Mouse (Mus musculus) ovary, postnatal 14 days (tissue): Measurements from ENCODE around the gene Get4.
A peak's percentile ranks its signal among the peaks of the same experiment; 100 is the strongest.

Experiments used
- DNase-seq: peaks from one replicate; pipeline ENCODE4 v3.0.0; 2022; ENCODE audit warnings: low spot score

The Get4 gene

DNA sequence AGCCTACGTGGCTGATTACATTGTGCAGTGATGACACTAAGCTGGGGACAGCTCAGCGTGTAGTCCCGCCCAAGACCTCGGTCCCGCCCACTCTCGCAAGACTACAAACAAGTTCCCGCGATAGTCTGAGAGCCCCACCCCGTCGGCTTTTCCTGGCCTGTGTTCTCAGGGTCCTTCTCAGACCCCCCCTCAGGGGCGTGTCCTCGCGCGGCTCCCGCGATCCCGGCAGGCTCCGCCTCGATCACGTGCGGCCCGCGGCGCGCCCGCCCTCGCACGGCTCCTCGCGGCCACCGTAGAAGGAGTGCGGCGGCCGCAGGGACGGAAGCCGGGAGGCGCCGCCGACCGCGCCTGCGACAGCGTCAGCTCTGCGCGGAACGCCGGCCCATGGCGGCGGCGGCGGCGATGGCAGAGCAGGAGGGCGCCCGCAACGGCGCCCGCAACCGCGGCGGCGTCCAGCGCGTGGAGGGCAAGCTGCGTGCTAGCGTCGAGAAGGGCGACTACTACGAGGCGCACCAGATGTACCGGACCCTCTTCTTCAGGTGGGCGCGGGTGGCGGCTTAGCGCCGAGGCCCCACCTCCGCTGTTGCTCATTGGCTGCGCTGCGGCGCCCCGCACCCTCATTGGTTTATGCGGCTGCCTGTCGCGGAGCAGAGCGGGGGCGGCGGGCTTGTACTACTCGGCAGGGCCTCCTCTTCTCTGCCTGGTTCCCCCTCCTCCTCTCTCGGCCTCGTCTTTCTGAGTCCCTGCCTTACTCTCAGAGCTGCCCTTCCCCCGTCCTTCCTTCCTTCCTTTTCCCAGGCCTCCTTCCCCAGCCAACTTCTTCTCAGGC is at the start of gene Get4:
Gene Get4 (plus strand): TSS at position 244 of the 829 bp plus-strand sequence.
- peak; percentile 96 for DNase-seq

DNA sequence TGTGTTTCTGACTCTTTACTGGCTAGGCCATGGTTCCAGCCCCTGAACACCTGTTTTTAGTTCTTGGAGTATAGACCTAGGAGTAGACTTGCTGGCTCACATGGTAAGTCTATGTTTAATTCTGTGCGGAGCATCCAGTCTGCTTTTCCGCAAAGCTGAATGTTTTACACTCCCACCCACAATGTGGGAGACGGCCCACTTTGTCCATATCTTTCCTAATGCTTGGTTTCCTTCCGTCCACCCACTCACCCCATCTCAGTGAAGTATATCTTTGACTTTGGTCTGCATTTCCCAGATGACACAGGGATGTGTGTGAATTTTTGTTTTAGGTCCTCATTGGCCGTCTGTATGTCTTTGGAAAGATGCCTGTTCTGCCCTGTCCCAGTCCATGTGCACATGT is 48.8 kb upstream of the Get4 start:
- no peak for DNase-seq

DNA sequence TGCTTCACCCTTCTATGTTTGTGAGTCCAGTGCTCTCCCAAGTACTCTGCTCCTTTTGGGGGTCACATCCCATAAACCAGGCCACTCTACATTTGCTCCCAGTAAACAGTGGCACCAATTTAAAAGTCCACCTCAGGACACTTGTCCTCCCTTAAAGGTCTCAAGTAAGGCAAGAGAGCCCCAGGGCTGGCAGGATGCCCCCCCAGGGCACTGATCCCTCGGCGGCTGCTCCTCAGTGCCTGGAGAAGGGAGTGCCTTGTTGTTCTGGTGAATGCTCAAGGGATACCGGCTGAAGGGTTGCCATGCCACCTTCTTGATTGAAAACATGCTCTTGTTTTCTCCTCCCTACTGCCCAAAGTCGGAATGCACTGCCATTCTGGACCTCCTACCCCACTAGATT is 46.0 kb upstream of the Get4 start:
- no peak for DNase-seq

DNA sequence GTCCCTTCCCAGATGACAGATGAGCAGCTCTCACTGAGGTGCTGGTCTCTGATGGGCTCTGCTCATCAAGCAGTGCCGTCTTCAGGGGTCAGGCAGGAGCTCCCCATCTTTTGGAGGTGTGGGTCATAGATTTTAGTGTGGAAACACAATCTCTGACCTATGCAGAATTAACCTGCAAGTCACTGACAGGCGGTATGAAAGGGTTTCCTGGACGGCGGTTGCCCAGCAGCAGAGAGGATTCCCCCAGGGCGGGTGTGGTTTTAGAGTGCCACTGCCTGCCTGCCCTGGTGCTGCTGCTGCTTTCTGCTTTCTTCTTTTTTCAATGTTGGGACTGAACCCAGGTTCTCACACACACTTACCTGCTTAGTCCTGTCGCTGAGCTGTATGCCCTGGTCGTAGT is 45.6 kb upstream of the Get4 start:
- DNase-seq, result no peak

DNA sequence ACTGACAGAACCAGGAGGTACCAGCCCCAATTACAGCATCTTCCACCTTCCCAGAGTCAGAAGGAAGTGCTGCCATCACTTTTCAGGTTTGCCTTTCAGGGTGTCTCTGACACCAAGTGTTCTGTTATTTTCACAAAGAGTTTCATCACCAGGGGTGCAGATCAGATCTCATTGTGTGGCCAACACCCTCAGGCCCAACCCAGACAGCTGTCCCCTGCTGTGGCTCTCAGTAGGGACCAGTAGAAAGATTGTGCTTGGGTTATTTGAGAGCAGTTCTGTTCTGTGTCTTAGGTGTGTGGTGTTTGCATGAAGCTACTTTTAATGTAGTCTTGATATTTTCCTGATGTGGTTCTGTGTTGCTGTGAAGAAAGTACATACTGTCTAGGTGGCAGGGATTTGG is 43.9 kb upstream of the Get4 start:
- DNase-seq, result no peak

DNA sequence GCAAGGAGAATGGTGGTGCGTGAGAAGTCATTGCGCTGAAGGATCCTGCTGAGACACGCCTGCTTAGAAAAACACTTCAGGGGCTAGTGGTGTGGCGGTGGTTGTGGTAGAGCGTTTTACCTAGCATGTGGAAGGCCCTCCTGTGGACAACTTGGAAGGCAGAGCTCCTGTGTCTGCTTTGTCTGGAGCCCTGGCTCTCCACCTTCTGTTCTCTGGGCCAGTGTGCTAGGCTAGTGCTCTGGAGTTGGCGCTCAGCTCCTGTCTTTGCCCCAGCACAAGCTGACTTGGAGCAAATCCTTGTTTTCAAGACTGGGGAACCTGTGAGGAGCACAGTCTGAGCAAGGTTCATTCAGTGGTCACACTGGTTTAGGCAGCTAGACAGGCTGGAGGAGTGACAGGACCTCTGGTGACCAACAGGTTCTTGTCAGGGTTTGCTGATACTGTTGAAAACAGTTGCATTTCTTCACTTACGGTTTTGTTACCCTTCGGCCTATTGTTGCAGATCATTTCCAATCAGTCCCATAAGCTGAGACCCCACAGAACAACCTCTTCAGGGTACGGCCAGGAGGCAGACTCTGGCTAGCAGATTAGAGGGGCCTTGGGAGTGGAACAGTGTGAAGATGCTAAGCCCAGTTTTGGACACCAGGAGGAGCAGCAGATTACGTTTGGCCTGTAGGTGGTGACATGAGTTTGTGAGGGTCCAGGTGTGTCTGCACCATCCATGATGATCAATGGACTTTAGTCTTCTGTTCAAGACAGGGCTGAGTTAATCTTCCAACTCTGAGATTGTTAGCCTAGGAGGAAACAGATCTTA is 43.0 kb upstream of the Get4 start:
- no peak for DNase-seq

DNA sequence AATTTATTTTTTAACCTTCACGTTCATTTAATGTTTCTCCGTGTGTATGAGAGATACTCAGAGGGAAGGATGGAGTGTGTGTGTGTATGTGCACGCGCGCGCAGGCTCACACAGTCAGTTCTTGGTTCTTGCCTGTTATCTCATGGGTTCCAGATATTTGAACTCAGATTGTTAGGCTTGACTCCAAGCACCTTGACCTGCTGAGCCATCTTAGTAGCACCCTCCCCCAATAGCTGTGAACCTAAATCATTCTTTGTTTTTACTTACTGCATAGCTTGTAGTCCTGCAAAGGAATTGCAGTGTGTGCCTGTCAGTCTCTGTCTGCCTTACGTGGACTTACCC is 42.5 kb upstream of the Get4 start:
- DNase-seq, result no peak

DNA sequence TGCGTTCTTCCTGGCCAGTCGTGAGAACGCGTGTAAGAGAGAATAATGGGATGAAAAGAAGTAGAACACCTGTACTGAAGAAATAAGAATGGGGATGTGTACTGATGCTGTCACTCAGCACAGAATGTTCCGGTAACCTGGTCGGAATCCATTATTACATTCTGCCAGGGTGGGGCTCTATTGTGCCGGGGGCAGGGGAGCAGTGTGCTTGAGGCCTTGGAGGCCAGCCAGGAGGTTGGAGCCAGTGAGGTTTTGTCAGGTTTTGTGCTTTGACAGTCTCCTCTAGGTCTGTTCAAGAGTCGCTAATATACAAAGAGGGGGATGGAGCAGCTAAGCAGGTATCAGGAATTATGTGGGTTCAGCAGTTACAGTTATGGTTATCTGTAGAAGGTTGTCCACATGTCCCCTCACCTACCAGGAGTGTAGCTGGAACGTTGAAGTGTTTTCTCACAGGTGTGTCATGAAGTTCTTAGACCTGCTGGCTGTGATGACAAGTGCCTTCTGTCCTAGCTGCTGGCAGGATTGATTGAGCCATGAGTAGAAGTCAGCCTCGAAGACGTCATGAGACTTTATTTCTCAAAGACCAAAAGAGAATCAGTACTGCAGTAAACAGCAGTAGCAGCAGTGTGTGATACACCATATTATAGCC is 40.3 kb upstream of the Get4 start:
- DNase-seq, result no peak

DNA sequence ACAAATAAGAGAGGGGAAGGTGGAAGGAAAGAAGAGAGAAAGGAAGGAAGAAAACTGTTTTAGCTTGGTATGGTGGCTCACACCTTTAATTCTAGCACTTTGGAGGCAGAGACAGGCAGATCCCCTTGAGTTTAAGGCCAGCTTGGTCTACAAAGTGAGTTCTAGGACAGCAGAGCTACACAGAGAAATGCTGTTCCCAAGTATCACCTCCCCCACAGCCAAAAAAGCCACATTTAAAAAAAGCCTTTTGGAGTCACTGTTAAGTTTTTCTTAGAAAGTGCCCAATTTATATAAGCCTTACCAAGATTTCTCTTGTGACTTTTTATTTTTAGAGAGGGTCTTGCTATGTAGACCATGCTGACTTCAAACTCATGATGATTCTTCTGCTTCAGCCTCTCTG is 37.8 kb upstream of the Get4 start:
- DNase-seq, result no peak

DNA sequence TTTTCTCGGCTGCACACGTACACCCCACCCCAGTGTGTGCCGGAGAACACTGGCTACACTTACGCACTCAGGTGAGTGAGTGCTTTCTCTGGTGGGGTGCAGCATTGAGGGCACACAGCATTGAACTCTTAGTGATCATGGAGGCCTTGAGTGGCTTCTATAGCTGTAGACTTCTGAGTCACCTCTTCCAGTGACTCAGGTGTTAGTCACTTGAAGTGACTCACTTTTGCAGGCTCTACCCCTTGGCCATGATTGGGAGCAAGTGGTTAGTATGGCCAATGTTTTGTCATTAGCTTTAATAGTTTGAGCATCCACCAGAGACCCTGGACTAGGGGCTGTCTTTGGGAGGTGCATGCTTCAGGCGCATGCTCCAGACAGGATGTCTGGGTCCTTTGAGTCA is 36.9 kb upstream of the Get4 start:
- DNase-seq, result no peak

DNA sequence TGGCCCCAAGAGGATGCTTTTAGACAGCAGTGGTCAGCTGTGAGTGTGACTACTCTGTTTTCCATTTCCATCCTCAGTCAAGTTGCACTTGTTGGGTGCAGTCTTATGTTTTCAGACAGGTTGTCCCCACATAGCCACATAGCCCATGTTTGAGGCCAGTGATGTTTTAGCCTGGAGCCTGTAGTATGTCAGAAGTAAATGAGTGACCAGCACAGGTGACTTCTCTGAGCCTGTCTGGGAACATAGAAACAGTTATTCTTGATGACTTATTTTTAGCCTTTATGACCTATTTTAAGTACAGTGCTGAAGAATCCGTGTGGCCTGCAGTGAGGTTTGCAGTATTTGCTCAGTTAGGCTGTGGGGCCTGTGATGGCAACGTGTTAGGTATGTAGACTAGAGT is 36.0 kb upstream of the Get4 start:
- no peak for DNase-seq

DNA sequence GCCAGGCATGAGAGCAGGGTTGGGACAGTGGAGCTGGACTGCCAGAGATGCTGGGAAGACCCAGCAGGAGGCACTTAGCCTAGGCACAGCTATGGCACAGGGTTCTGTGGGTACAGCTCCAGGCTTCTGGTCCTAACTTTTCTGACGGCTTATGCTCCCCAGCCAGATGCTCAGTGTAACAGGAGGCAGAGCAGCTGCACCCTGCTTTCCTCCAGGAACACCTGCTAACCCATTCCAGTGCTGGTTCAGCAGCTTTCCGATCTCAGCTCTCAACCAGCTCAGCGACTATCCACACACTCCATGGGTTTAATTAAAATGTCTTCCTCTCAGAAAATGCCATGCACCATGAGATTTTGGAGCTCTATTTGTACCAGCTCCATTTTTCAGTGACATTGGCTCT is 35.4 kb upstream of the Get4 start:
- no peak for DNase-seq

DNA sequence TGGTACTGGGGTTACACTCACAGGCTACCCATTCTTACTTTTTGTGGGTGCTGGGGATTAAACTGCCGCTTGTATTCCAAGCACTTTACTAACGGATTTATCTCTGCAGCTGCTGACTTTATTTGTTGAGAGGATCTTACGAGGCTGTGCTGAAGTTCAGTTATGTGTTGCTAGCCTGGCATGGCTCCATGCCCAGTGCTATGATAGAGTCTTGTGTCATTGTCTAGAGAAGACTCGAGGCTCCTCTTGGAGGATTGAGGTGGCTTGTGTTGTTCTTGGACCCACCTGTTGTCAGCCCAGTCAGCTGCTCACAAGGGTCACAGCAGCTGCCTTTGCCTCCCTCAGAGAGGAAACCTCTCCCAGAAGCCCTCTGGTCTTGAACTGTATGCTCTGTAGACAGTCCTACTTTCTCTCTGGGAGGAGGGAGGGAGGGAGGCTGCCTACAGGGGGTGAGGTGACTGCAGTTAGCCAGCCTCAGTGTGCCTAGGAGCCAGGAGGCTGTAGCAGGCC is 32.1 kb upstream of the Get4 start:
- DNase-seq, result no peak

DNA sequence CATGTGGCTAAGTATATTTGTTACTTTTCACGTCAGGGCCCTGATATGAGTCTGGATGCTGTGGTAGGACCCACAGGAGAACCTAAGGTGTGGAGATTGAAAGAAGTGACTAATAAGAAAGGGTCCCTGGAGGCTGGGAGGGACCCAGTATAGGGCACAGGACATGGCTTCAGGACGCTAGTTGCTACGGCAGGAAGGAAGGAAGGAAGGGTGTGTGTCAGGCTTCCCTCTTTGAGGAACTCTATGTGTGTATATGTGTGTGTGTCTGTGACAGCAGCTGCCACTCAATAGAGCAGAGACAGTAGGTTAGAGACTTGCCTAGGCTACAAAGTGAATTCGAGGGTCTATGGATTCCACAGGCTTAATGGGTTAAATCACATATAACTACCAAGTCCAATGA is 31.5 kb upstream of the Get4 start:
- no peak for DNase-seq

DNA sequence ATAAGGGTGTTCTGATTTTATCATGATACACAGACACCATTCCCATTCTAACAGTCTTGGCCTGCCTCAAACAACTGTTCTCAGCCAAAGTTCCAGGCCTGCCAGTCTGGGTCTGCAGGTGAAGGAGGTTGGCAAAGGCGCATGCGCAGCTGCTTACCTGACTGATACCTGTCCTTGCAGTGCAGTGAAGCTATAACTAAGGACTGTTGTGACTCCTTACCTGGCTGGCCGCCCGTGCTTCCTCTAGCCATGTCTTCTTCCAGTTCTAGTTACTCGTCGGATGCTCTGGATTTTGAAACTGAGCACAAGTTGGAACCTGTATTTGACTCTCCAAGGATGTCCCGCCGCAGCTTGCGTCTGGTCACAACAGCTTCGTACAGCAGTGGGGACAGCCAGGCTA is 28.8 kb upstream of the Get4 start:
- DNase-seq, result no peak

DNA sequence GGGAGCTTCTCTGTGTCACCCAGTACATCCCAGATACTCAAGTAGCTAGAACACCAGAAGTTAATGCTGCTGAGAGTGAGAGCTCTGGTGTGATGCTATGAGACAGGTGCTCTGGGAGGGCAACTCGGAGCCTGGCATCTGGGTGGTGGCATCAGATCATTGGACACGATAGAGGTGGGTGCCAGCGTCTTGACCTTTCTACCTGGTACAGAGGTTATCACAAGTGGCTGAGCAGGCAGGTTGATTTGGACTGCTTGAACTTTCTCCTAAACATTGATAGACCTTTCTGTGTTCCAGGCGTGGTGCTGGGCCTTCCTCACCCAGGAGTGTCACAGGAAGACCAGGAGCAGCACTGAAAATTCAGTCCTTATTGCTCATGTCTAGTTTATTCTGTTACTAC is 24.9 kb upstream of the Get4 start:
- DNase-seq, result no peak

DNA sequence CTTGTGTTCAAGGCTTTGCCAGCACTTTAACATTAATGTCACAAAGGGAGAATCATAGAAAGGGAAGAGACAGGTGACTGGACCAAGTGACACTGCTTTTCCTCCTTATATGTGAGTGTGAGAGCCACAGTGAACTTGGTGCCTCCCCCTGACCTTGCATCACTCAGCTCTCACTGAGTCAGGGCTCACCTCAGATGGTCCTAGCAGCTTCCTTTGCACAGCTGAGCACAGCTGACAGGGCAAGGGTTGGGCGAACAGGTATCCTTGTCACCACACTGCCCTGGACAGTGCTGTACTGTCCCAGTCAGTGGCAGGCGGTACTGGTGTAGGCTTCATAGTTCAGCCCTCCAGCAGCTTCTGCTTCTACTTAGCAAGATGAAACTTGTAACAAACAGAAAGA is 24.5 kb upstream of the Get4 start:
- no peak for DNase-seq

DNA sequence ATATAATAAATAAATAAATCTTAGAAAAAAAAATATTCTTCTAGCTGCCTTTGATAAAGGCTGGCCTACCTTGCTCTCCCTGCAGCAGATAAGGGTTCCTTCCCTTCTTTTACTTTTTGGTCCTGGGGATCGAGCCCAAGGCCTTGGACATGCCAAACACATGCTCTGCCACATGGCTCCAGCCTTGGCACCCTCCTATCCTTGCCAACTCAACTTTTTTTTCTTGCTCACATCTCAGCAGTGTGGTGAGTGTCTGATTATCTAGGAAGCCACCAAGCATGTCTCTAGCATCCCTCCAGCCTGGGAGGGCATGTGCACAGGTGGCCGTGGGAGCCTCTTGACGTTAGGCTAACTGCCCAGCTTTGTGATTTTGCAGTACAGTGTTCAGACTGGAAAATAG is 23.8 kb upstream of the Get4 start:
- DNase-seq, result no peak

DNA sequence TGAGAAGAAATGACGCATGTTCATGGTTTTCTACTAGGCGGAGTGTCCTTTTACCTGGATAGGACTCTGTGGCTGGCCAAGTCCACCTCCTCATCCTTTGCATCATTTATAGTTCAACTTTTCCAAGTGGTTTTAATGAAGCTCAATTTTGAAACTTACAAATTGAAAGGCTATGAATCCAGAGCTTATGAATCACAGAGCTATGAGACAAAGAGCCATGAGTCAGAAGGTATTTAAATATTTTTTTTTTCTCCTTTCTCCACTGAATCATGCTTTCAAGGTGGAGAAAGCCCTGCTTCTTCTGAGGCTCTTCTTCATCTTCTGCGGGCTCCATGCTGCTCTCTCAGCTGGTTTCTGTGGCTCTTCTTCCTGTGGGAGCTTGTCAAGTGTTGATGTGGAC is 22.4 kb upstream of the Get4 start:
- DNase-seq, result no peak

DNA sequence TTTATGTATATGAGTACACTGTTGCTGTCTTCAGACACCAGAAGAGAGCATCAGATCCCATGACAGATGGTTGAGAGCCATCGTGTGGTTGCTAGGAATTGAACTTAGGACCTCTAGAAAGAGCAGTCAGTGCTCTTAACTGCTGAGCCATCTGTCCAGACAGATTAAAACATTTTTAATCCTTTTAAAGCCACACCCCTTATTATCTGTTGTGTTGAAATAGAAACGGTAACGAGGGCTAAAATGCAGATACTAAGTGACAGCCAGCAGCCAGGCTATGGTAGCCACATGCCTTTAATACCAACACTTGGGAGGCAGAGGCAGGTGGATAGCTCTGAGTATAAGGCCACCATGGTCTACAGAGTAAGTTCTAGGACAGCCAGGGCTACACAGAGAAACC is 20.0 kb upstream of the Get4 start:
- no peak for DNase-seq

DNA sequence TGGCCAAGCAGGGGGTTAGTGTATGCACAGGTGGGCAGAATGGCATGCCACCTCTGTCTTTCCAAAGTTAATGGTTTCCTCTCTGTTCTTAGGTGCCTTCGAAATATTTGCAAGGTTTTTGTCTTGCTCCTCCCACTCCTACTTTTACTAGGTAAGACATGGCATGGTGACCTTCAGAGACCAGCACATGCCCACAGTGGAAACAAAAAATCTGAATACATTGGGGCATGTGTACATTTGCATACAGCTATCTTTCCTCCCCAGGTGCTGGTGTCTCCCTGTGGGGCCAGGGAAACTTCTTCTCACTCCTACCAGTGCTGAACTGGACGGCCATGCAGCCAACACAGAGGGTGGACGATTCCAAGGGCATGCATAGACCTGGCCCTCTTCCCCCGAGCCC is 17.7 kb upstream of the Get4 start:
- no peak for DNase-seq

DNA sequence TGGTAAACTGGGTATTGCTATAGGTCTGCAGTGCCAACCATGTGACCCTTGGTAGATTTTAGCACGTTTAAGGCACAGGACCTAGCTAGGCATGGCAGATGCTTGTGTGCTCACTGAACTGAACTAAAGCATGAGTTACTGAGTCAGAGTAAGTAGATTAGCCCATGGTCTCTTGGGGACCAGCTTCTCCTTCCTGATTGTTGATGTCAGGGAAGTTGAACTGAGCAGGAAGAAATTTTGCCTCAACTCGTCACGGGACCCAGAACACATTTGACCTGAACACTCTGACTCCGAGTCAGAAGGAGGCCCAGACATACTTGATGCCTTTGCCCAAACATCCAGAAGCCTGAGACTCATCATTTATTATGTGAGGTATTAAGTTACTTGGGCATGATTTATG is 14.7 kb upstream of the Get4 start:
- DNase-seq, result no peak
